In genomic region chr10:117413562-117414527, GRCm38 (mm10) we compare ENCODE assay signal across 24 mouse cellular contexts. TPM values are rescaled to one million over a fixed set of nuclear protein-coding genes. Genes with fewer than 3 reads are reported as not detected.
DNase-seq lines count a peak whose midpoint lies in the region; ATAC-seq and TF ChIP-seq lines count a peak whose summit lies in the region.
"Had no signal": no experiment of that assay in that cellular context is flagged by ENCODE, and none has a peak within 500 bp of the region (broad histone marks: within the 10 kb centered on the region; RNA-seq: fewer than 3 reads in every experiment).

No protein-coding gene starts in this region.

- no peak for TF ChIP-seq CTCF in midbrain, postnatal 0 days (IDR thresholded peaks at IDR 0.05)

- DNase-seq in kidney, adult 8-10 months = peak; percentile 42 to 63
- DNase-seq in midbrain, postnatal 0 days (ENCODE audit: low spot score) = peak; percentile 6
- DNase-seq in midbrain, embryonic 10.5 days (ENCODE audit: low spot score) = no peak
- DNase-seq in kidney, postnatal 25 days = peak; percentile 20 to 65
- no peak for DNase-seq in urinary bladder, postnatal 36 days (ENCODE audit: low spot score in 2 of 2)
- DNase-seq: adrenal gland, postnatal 25 days; cerebellum, adult 11-12 months; cerebellum, postnatal 36 days; gastrocnemius, postnatal 10 days; heart, adult 18-20 months; heart, postnatal 4 days; lung, embryonic 14.5 days; lung, postnatal 36 days; right cerebral cortex, postnatal 4 days; thymus, adult 2 months had no signal

- no peaks in the 10 kb centered on the region for H3K36me3 ChIP-seq in kidney, embryonic 16.5 days (ENCODE audit: insufficient read depth, low read length)
- no peaks in the 10 kb centered on the region for H3K36me3 ChIP-seq in midbrain, postnatal 0 days (ENCODE audit: insufficient read depth, low read length)
- no peaks in the 10 kb centered on the region for H3K36me3 ChIP-seq in midbrain, embryonic 10.5 days
- H3K36me3 ChIP-seq: forebrain, embryonic 12.5 days; heart, embryonic 15.5 days; limb, embryonic 10.5 days; midbrain, embryonic 12.5 days; neural tube, embryonic 12.5 days had no signal

- H3K4me3 ChIP-seq in kidney, embryonic 16.5 days (ENCODE audit: low read length) = no peak overlapping the region
- no peak overlapping the region for H3K4me3 ChIP-seq in midbrain, postnatal 0 days (ENCODE audit: low read depth, low read length)
- H3K4me3 ChIP-seq in midbrain, embryonic 10.5 days = no peak overlapping the region
- H3K4me3 ChIP-seq: forebrain, embryonic 12.5 days; heart, embryonic 15.5 days; limb, embryonic 10.5 days; midbrain, embryonic 12.5 days; neural tube, embryonic 12.5 days had no signal

- no peak overlapping the region for H3K9ac ChIP-seq in kidney, embryonic 16.5 days (replicated peaks; ENCODE audit: low read length)
- no peak overlapping the region for H3K9ac ChIP-seq in midbrain, postnatal 0 days (replicated peaks; ENCODE audit: low read length, poor library complexity, severe bottlenecking)
- H3K9ac ChIP-seq: forebrain, embryonic 12.5 days; heart, embryonic 15.5 days; lung, embryonic 14.5 days; midbrain, embryonic 12.5 days; neural tube, embryonic 12.5 days had no signal

- WGBS in kidney, embryonic 16.5 days = 70% methylated on average over 13 of the region's 13 CpGs
- 65% methylated on average over 13 of the region's 13 CpGs for WGBS in midbrain, postnatal 0 days
- 77% methylated on average over 13 of the region's 13 CpGs for WGBS in midbrain, embryonic 10.5 days

- H3K27ac ChIP-seq in kidney, embryonic 16.5 days (ENCODE audit: low read length) = no peak overlapping the region
- H3K27ac ChIP-seq in midbrain, postnatal 0 days (ENCODE audit: low read depth, low read length) = no peak overlapping the region
- no peak overlapping the region for H3K27ac ChIP-seq in midbrain, embryonic 10.5 days (replicated peaks)
- H3K27ac ChIP-seq: forebrain, embryonic 12.5 days; heart, embryonic 15.5 days; limb, embryonic 10.5 days; midbrain, embryonic 12.5 days; neural tube, embryonic 12.5 days had no signal

- peaks cover 10% of the 10 kb centered on the region for H3K4me1 ChIP-seq in kidney, embryonic 16.5 days (ENCODE audit: insufficient read depth, low read length)
- peaks cover 2% of the 10 kb centered on the region; the same call in 1 of the 2 replicates for H3K4me1 ChIP-seq in midbrain, postnatal 0 days (ENCODE audit: insufficient read depth, low read length)
- H3K4me1 ChIP-seq in midbrain, embryonic 10.5 days = peaks cover 44% of the 10 kb centered on the region

- ATAC-seq in kidney, embryonic 16.5 days (ENCODE audit: low FRiP score, low TSS enrichment) = no peak
- no peak for ATAC-seq in midbrain, postnatal 0 days (ENCODE audit: low FRiP score)
- ATAC-seq in megakaryocyte, adult 5-6 weeks (ENCODE audit: poor library complexity, severe bottlenecking) = no peak
- ATAC-seq: CD4-positive, CD25-positive, alpha-beta regulatory T cell, adult 4 months; hindbrain, embryonic 16.5 days had no signal

- no peaks in the 10 kb centered on the region for H3K9me3 ChIP-seq in kidney, embryonic 16.5 days (ENCODE audit: low read length)
- no peaks in the 10 kb centered on the region for H3K9me3 ChIP-seq in midbrain, postnatal 0 days (ENCODE audit: low read length)
- H3K9me3 ChIP-seq in midbrain, embryonic 10.5 days (replicated peaks) = no peaks in the 10 kb centered on the region
- H3K9me3 ChIP-seq: forebrain, embryonic 12.5 days; heart, embryonic 15.5 days; limb, embryonic 10.5 days; midbrain, embryonic 12.5 days; neural tube, embryonic 12.5 days had no signal

- H3K27me3 ChIP-seq in kidney, embryonic 16.5 days (ENCODE audit: insufficient read depth, low read length) = no peaks in the 10 kb centered on the region
- H3K27me3 ChIP-seq in midbrain, postnatal 0 days (ENCODE audit: insufficient read depth, low read length) = no peaks in the 10 kb centered on the region
- H3K27me3 ChIP-seq in midbrain, embryonic 10.5 days (ENCODE audit: low read depth, poor library complexity, severe bottlenecking) = peaks cover 26% of the 10 kb centered on the region
- H3K27me3 ChIP-seq: heart, embryonic 15.5 days; neural tube, embryonic 12.5 days had no signal

- no peak overlapping the region for H3K4me2 ChIP-seq in kidney, embryonic 16.5 days (replicated peaks; ENCODE audit: low read depth, low read length)
- no peak overlapping the region for H3K4me2 ChIP-seq in midbrain, postnatal 0 days (ENCODE audit: low read depth, low read length, poor library complexity, severe bottlenecking)
- H3K4me2 ChIP-seq: forebrain, embryonic 12.5 days; heart, embryonic 15.5 days; lung, embryonic 14.5 days; midbrain, embryonic 12.5 days; neural tube, embryonic 12.5 days had no signal

RNA-seq across cellular contexts. Expression of gene Cpsf6, which starts 34.0 kb away (rescaled TPM):
- 151 and 171 TPM in 2 replicates for polyA plus RNA-seq in kidney, embryonic 16.5 days (2015; fragmentation: Nextera tagmentation; extraction: Ambion mirVana)
- 120 and 151 TPM in 2 replicates for total RNA-seq in midbrain, postnatal 0 days (2014; rRNA removed)
- 78.9 and 85.1 TPM in 2 replicates for polyA plus RNA-seq in midbrain, postnatal 0 days (2015; fragmentation: Nextera tagmentation; extraction: Ambion mirVana)
- polyA plus RNA-seq in midbrain, embryonic 10.5 days (2016; fragmentation: Nextera tagmentation; extraction: Ambion mirVana) = 222 and 239 TPM in 2 replicates
- total RNA-seq in megakaryocyte, adult 5-6 weeks (2015) = 70.3 and 88.4 TPM in 2 replicates
- total RNA-seq in megakaryocyte, adult 5-6 weeks (2017) = 87.7 and 103 TPM in 2 replicates

Comparison
In these comparisons a context has a peak if more than half of its experiments do, and no peak if none do; other contexts are left out.
1. DNase-seq: peak in kidney, adult 8-10 months (2 of 2), midbrain, postnatal 0 days (single experiment) and kidney, postnatal 25 days (2 of 2); none in midbrain, embryonic 10.5 days (single experiment) and urinary bladder, postnatal 36 days (0 of 2).